Mouse (Mus musculus): ENCODE measurements around the gene Cfap61. TPM values are rescaled to one million over a fixed set of nuclear protein-coding genes. Genes with fewer than 3 reads are reported as not detected.

Gene Cfap61
- polyA plus RNA-seq, 1 experiment = 4.0 TPM

DNA sequence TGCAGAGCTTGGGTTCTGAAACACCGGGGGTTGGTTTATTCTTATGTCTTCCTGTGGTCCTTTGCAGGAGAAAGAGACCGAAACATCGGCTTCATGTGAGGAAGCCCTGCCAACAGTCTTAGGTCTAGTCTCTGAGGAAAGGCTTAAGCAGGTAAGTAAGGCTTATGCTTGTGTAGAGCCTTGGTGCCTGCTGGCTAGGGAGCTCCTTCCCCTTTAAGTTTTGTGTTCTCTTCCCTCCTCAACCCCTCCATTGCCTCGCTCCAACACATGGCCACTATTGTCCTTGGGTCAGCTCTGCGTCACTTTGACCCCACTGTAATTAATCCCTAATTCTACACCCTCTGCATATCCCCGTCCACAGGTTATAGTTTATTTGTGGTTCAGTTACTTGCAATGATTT is 74.2 kb downstream of the Cfap61 start:
- no peak for DNase-seq (ENCODE audit: extremely low spot score in 1 of 2, low spot score in 1 of 2)

DNA sequence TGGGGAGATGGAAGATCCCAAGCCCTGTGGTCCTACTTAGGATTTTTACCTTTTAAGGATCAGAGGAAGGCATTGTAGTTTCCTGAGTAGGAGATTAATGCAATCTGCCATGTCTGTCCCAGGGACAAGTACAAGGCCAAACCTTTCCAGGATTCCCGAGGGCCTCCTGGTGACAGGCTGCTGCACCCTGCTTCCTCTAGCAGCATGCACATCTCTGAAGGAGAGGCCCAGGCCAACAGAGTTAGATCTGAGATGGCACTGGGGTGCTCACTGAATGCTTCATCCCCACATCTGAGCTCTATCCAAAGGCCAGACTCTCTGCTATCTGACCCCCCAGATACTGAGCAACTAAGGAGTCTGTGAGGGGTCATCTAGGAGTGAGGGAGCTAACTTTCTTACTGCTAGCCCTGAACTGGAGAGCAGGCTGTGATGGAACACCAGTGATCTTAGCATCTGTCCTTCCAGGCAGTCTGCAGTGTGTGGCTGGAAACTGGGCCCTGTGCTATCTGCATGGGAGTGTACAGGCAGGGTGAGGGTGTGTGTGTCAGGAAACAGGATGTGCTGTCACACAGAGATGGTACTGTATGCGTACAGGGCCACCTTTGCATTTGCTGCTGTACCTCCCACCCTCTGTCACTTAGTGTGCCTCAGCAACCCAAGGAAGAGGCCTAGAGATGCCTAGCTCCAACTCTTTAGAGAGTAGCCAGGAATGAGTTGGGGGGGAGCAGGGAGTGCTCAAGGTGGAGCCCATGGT is 75.2 kb downstream of the Cfap61 start:
- no peak for DNase-seq (ENCODE audit: extremely low spot score in 1 of 2, low spot score in 1 of 2)

DNA sequence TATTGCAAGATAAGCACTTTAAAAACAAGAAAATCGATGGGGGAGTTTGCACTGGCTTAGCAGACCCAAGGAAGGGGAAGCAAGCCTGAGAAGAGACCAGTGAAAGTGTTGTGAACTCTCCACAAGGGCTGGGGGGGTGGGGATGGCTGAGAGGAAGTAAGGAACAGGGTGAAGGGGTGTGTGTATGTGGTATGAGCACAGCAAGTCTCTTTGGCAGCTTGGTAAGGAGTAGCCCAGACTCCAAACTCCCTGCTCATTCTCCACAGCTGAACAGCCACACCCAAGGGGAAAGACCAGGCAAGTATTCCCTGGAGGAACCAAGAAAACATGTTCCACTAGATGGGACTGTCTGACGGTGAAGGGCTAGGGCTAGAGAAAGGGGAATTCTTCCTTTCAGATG is 76.2 kb downstream of the Cfap61 start:
- no peak for DNase-seq (ENCODE audit: extremely low spot score in 1 of 2, low spot score in 1 of 2)

GRCm38 (mm10) chr2:146015341-146016186 is 81.0 kb downstream of the Cfap61 start:
- no peak for DNase-seq (ENCODE audit: extremely low spot score in 1 of 2, low spot score in 1 of 2)

GRCm38 (mm10) chr2:146022846-146023245 is 88.3 kb downstream of the Cfap61 start:
- no peak for DNase-seq (ENCODE audit: extremely low spot score in 1 of 2, low spot score in 1 of 2)

DNA sequence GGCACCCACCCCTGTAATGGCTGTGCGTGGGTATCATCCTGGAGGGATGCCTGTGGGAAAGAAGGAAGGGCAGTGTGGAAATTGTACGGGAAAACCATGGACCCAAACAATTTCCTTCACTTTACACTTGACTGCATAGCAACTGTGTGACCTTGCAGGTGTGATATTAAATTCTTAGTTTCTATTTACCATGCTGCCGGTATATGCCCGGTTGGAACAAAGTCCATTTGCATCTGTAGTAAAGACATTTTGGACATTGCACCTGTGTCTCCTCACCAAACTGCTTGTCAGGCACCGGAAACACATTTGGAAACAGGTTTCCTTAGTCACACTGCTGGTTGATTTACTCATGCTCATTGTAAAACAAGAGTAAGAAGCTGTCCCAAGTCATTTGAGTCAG is 109.1 kb downstream of the Cfap61 start:
- no peak for DNase-seq (ENCODE audit: extremely low spot score in 1 of 2, low spot score in 1 of 2)

DNA sequence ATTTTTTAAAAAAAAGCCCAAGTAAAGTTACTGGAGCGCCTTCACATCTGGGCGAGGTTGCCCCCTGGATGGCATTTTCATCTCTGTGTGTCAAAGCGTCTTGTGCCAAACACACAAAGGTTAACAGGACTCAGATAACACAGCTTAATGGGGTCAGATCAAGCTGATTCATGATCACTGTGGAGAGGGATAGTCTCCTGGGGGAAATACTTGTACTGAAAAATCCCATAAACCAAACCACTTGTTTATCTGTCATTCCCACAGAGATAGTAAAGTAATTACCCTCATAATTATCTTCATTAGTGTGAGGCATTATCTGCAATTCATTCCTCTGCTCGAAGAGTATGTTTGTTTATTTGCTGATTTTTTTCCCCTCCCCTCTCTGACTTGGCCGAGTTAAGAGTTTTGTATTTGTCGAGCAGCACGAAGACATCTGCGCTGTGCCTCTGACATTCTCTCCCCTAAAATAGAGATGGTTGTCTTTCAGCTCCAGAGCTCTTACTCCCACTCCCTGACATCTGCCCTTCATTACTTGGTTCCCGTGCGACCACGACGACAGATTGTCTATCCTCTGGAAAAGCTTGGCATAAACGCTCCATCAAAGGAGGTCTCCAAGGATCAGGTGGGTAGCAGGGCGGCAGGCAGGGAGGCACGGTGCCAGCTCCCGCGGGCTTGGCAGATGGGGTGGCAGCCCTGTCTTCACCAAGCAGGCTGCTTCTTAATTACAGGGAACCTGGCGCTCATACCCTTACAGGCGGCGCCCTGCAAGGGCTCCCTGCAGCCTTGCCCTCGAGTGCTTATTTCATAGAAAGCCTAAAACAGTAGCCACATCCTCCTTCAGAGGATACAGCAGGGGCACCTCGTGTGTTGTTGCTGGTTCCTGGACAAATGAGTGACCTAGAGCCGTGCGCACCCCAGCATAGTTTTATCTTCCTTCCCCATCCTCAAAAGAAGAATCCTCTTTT is 110.6 kb downstream of the Cfap61 start:
- peak in 1 of 2 experiments; percentile 52 for DNase-seq (ENCODE audit: extremely low spot score in 1 of 2, low spot score in 1 of 2)

DNA sequence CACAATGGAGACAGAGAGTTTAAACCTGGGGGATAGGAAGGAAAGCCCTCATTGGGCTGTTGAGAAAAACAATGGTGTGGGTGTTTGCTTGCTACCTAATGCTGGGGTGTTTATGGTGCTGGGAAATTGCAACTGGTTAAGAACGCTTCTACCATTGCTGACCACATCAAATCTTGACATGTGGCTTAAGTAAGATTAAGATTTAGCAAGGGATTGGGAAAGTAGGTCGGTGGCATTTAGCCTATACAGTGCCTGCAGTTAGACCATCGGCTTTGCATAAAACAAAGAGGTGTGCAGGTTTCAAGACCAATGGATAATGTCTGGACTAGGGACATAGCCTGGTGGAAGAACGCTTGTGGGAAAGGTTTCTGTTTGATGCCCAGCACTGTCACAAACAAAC is 113.1 kb downstream of the Cfap61 start:
- no peak for DNase-seq (ENCODE audit: extremely low spot score in 1 of 2, low spot score in 1 of 2)

DNA sequence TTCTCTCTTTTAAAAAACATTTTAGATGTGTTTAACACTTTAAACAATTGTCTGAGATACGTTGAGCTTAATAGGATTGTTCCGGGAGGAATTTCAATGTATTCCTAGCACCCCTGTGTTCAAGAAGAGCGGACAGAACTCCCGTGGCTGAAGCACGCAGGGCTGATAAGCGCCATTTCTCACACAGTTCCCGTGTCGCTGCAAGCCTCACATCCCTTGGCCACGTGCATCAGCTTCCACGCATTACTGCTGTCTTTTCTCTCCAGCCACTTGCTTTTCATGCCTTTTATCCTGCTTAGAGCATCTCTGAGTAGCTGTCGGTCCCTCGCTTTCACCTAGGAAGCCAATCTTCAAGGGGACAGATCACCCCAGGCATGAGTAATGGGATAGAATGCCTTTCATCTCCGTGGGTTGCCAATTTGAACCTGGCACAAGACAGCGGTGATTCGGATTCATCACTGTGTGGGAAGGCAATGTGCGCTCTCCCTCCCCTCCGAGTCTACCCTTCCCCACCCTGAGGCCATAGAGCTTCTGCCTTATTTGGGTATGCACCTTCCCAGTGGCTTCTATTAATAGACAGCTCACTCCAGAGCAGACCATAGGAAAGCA is 113.7 kb downstream of the Cfap61 start:
- no peak for DNase-seq (ENCODE audit: extremely low spot score in 1 of 2, low spot score in 1 of 2)

DNA sequence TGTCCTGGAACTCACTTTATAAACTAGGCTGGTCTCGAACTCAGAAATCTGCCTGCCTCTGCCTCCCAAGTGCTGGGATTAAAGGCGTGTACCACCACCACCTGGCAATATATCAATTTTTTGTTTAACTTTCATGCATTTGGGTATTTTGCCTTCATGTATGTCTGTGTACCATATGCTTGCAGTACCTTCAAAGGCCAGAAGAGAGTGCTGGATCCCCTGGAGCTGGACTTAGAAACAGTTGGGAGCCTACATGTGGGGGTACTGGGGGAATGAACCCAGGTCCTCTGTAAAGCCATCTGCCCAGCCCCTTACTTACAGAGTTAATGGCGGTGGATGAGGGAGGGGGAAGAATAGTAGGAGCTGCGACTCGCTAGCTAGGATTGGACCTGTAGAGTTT is 114.8 kb downstream of the Cfap61 start:
- DNase-seq (ENCODE audit: extremely low spot score in 1 of 2, low spot score in 1 of 2) = no peak

GRCm38 (mm10) chr2:146050069-146050468 is 115.5 kb downstream of the Cfap61 start:
- no peak for DNase-seq (ENCODE audit: extremely low spot score in 1 of 2, low spot score in 1 of 2)

DNA sequence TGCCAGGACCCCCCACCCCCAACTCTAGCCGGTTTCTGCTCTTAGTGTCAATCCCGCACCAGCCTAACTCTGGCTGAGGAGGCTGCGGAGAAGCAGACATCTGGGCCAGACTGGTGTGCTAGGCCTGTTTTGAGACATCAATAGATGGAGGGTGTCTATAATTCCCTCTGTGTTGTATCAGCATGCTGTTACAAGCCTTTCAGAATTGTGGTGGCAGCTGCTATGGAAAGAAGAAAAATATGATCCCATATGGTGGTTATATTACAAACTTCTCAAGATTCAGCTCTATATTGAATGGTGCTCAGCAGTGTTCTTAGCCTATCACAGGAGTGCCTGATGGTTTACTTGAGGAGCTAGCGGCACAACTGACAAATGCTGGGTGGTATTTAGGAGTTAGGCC is 116.8 kb downstream of the Cfap61 start:
- DNase-seq (ENCODE audit: extremely low spot score in 1 of 2, low spot score in 1 of 2) = peak in 1 of 2 experiments; percentile 17

GRCm38 (mm10) chr2:146057123-146057522 is 122.5 kb downstream of the Cfap61 start:
- no peak for DNase-seq (ENCODE audit: extremely low spot score in 1 of 2, low spot score in 1 of 2)

GRCm38 (mm10) chr2:146058791-146059190 is 124.2 kb downstream of the Cfap61 start:
- no peak for DNase-seq (ENCODE audit: extremely low spot score in 1 of 2, low spot score in 1 of 2)

- no peak for DNase-seq (ENCODE audit: extremely low spot score in 1 of 2, low spot score in 1 of 2)
These were observed 127.1 kb downstream of the Cfap61 start for GRCm38 (mm10) chr2:146061421-146062300.

- DNase-seq (ENCODE audit: extremely low spot score in 1 of 2, low spot score in 1 of 2) = no peak
These were observed 127.9 kb downstream of the Cfap61 start for GRCm38 (mm10) chr2:146062330-146063092.

GRCm38 (mm10) chr2:146063093-146064074 is 128.8 kb downstream of the Cfap61 start:
- no peak for DNase-seq (ENCODE audit: extremely low spot score in 1 of 2, low spot score in 1 of 2)
